Mouse (Mus musculus) MEL (cell line): ENCODE data around the gene Pfn1. TPM values are rescaled to one million over a fixed set of nuclear protein-coding genes. Genes with fewer than 3 reads are reported as not detected.
A peak's percentile ranks its signal among the peaks of the same experiment; 100 is the strongest.

Source experiments
- DNase-seq: peaks from one replicate; pipeline ENCODE4 v3.0.0; 2011; ENCODE audit warnings: low read depth, low spot score
- H3K27ac ChIP-seq: 2 replicates; pipeline ENCODE4 v1.5.1; 2012; ENCODE audit warnings: low read depth, mild to moderate bottlenecking, control low read depth, low read length, moderate library complexity; ENCODE audit not compliant: control insufficient read depth
- H3K27me3 ChIP-seq, 2 experiments: fragments of 150-350 bp in 1 of 2; sonication (generic) in 1 of 2; 2 replicates each; pipeline ENCODE4 v1.6.1; 2012; ENCODE audit warnings: low read length in 2 of 2, mild to moderate bottlenecking in 2 of 2, improper control_type of control experiment in 1 of 2, moderate library complexity in 1 of 2; ENCODE audit not compliant: insufficient read depth in 2 of 2, control insufficient read depth in 1 of 2
- H3K36me3 ChIP-seq, 2 experiments: 2 replicates each; pipeline ENCODE4 v1.6.1; 2012 to 2014; ENCODE audit warnings: low read length in 2 of 2, improper control_type of control experiment in 1 of 2, inconsistent platforms in 1 of 2, mild to moderate bottlenecking in 1 of 2; ENCODE audit not compliant: insufficient read depth in 2 of 2, control insufficient read depth in 1 of 2
- H3K4me1 ChIP-seq, 2 experiments: fragments of 150-350 bp in 1 of 2; sonication (generic) in 1 of 2; 2 replicates each; pipeline ENCODE4 v1.6.1; 2012; ENCODE audit warnings: low read length in 2 of 2, improper control_type of control experiment in 1 of 2, mild to moderate bottlenecking in 1 of 2; ENCODE audit not compliant: insufficient read depth in 2 of 2, control insufficient read depth in 1 of 2
- H3K4me3 ChIP-seq, 2 experiments: fragments of 150-350 bp in 1 of 2; sonication (generic) in 1 of 2; 2 replicates each; pipeline ENCODE4 v1.5.1; 2012; ENCODE audit warnings: low read depth in 2 of 2, low read length in 2 of 2, mild to moderate bottlenecking in 2 of 2, moderate library complexity in 2 of 2, control low read depth in 1 of 2, improper control_type of control experiment in 1 of 2; ENCODE audit not compliant: control insufficient read depth in 1 of 2, insufficient read depth in 1 of 2
- H3K79me2 ChIP-seq: 2 replicates; pipeline ENCODE4 v1.6.1; 2012; ENCODE audit warnings: mild to moderate bottlenecking, low read length, moderate library complexity; ENCODE audit not compliant: control insufficient read depth, poor library complexity, insufficient read depth
- H3K9ac ChIP-seq: 2 replicates; pipeline ENCODE4 v1.6.1; 2012; ENCODE audit warnings: low read depth, mild to moderate bottlenecking, control low read depth, low read length, moderate library complexity; ENCODE audit not compliant: control insufficient read depth, poor library complexity, severe bottlenecking
- H3K9me3 ChIP-seq: fragments of 150-350 bp; sonication (generic); replicated peaks from 2 replicates; pipeline ENCODE4 v1.6.1; 2012; ENCODE audit warnings: mild to moderate bottlenecking, low read length, improper control_type of control experiment, moderate library complexity; ENCODE audit not compliant: insufficient read depth
- BHLHE40 ChIP-seq: IDR thresholded peaks from 2 replicates; pipeline ENCODE4 v1.6.1; 2012; ENCODE audit warnings: low read depth, mild to moderate bottlenecking, inconsistent platforms, low read length, improper control_type of control experiment, borderline replicate concordance
- CHD1 ChIP-seq: IDR thresholded peaks from 2 replicates; pipeline ENCODE4 v1.6.1; 2012; ENCODE audit warnings: low read depth, mild to moderate bottlenecking, inconsistent platforms, low read length, improper control_type of control experiment
- CHD2 ChIP-seq: IDR thresholded peaks from 2 replicates; pipeline ENCODE4 v1.6.1; 2011; ENCODE audit warnings: low read length, improper control_type of control experiment
- E2F4 ChIP-seq: IDR thresholded peaks from 2 replicates; pipeline ENCODE4 v1.6.1; 2011; ENCODE audit warnings: low read depth, low read length, improper control_type of control experiment, borderline replicate concordance
- ELF1 ChIP-seq: IDR thresholded peaks from 2 replicates; pipeline ENCODE4 v1.6.1; 2014; ENCODE audit warnings: low read depth, mild to moderate bottlenecking, inconsistent platforms, low read length, improper control_type of control experiment, moderate library complexity
- EP300 ChIP-seq, 2 experiments: IDR thresholded peaks; 2 replicates each; pipeline ENCODE4 v1.6.1; 2011; ENCODE audit warnings: improper control_type of control experiment in 2 of 2, low read length in 2 of 2, low read depth in 1 of 2, mild to moderate bottlenecking in 1 of 2
- GABPA ChIP-seq: IDR thresholded peaks from 2 replicates; pipeline ENCODE4 v1.6.1; 2012; ENCODE audit warnings: low read depth, mild to moderate bottlenecking, inconsistent platforms, low read length, improper control_type of control experiment, moderate library complexity
- GATA1 ChIP-seq: IDR thresholded peaks from 2 replicates; pipeline ENCODE4 v1.6.1; 2011; ENCODE audit warnings: low read depth, low read length, improper control_type of control experiment
- HCFC1 ChIP-seq: IDR thresholded peaks from 2 replicates; pipeline ENCODE4 v1.6.1; 2012; ENCODE audit warnings: low read depth, mild to moderate bottlenecking, inconsistent platforms, low read length, improper control_type of control experiment, moderate library complexity
- JUND ChIP-seq: IDR thresholded peaks from 2 replicates; pipeline ENCODE4 v1.6.1; 2011; ENCODE audit warnings: low read depth, mild to moderate bottlenecking, improper control_type of control experiment, low read length
- KAT2A ChIP-seq: conservative IDR thresholded peaks from 2 replicates; pipeline ENCODE4 v1.6.1; 2012; ENCODE audit warnings: low read depth, low read length, improper control_type of control experiment, inconsistent platforms
- MAFK ChIP-seq: IDR thresholded peaks from 2 replicates; pipeline ENCODE4 v1.6.1; 2011; ENCODE audit warnings: low read depth, mild to moderate bottlenecking, low read length, improper control_type of control experiment, borderline replicate concordance
- MEF2A ChIP-seq: IDR thresholded peaks from 2 replicates; pipeline ENCODE4 v1.6.1; 2014; ENCODE audit warnings: low read depth, mild to moderate bottlenecking, inconsistent platforms, low read length, improper control_type of control experiment; ENCODE audit not compliant: poor library complexity, insufficient replicate concordance, severe bottlenecking; ENCODE audit errors: extremely low read depth
- MXI1 ChIP-seq: IDR thresholded peaks from 2 replicates; pipeline ENCODE4 v1.6.1; 2011; ENCODE audit warnings: mild to moderate bottlenecking, low read depth, low read length, improper control_type of control experiment
- MYB ChIP-seq: IDR thresholded peaks from 2 replicates; pipeline ENCODE4 v1.6.1; 2011; ENCODE audit warnings: mild to moderate bottlenecking, low read depth, low read length, improper control_type of control experiment
- MYC ChIP-seq: IDR thresholded peaks from 2 replicates; pipeline ENCODE4 v1.6.1; 2011; ENCODE audit warnings: low read depth, mild to moderate bottlenecking, low read length, improper control_type of control experiment, moderate library complexity
- NELFE ChIP-seq: IDR thresholded peaks from 2 replicates; pipeline ENCODE4 v1.6.1; 2011; ENCODE audit warnings: low read depth, low read length, improper control_type of control experiment
- POLR2AphosphoS5 ChIP-seq: IDR thresholded peaks from 2 replicates; pipeline ENCODE4 v1.6.1; 2012; ENCODE audit warnings: low read depth, borderline replicate concordance, mild to moderate bottlenecking, inconsistent platforms, low read length, moderate library complexity, mixed read lengths
- RAD21 ChIP-seq: IDR thresholded peaks from 2 replicates; pipeline ENCODE4 v1.6.1; 2011; ENCODE audit warnings: mild to moderate bottlenecking, low read depth, low read length, improper control_type of control experiment
- RCOR1 ChIP-seq: IDR thresholded peaks from 2 replicates; pipeline ENCODE4 v1.6.1; 2012; ENCODE audit warnings: low read depth, mild to moderate bottlenecking, inconsistent platforms, low read length, improper control_type of control experiment
- SIN3A ChIP-seq: IDR thresholded peaks from 2 replicates; pipeline ENCODE4 v1.6.1; 2012; ENCODE audit warnings: low read length, improper control_type of control experiment, inconsistent platforms
- SMC3 ChIP-seq: IDR thresholded peaks from 2 replicates; pipeline ENCODE4 v1.6.1; 2011; ENCODE audit warnings: low read depth, low read length, improper control_type of control experiment
- TAL1 ChIP-seq: IDR thresholded peaks from 2 replicates; pipeline ENCODE4 v1.6.1; 2012; ENCODE audit warnings: mild to moderate bottlenecking, inconsistent platforms, low read length, moderate library complexity, mixed read lengths
- TBP ChIP-seq: IDR thresholded peaks from 2 replicates; pipeline ENCODE4 v1.8.0; 2011; ENCODE audit warnings: low read depth, low read length, improper control_type of control experiment
- TCF12 ChIP-seq: IDR thresholded peaks from 2 replicates; pipeline ENCODE4 v1.6.1; 2014; ENCODE audit warnings: low read depth, mild to moderate bottlenecking, inconsistent platforms, low read length, improper control_type of control experiment, moderate library complexity
- UBTF ChIP-seq: IDR thresholded peaks from 2 replicates; pipeline ENCODE4 v1.6.1; 2012; ENCODE audit warnings: low read depth, mild to moderate bottlenecking, inconsistent platforms, low read length, improper control_type of control experiment, moderate library complexity, borderline replicate concordance; ENCODE audit not compliant: insufficient read depth
- USF1 ChIP-seq: IDR thresholded peaks from 2 replicates; pipeline ENCODE4 v1.6.1; 2014; ENCODE audit warnings: low read depth, mild to moderate bottlenecking, inconsistent platforms, low read length, improper control_type of control experiment, moderate library complexity
- USF2 ChIP-seq, 2 experiments: IDR thresholded peaks; 2 replicates each; pipeline ENCODE4 v1.6.1; 2011 to 2012; ENCODE audit warnings: improper control_type of control experiment in 2 of 2, low read length in 2 of 2, borderline replicate concordance in 1 of 2, inconsistent platforms in 1 of 2, low read depth in 1 of 2, mild to moderate bottlenecking in 1 of 2; ENCODE audit not compliant: insufficient read depth in 1 of 2
- ZC3H11A ChIP-seq: IDR thresholded peaks from 2 replicates; pipeline ENCODE4 v1.6.1; 2012; ENCODE audit warnings: low read depth, mild to moderate bottlenecking, inconsistent platforms, low read length, improper control_type of control experiment
- ZKSCAN1 ChIP-seq: IDR thresholded peaks from 2 replicates; pipeline ENCODE4 v1.6.1; 2012; ENCODE audit warnings: low read depth, mild to moderate bottlenecking, inconsistent platforms, low read length, improper control_type of control experiment, moderate library complexity
- ZNF384 ChIP-seq: IDR thresholded peaks from 2 replicates; pipeline ENCODE4 v1.6.1; 2012; ENCODE audit warnings: low read depth, mild to moderate bottlenecking, inconsistent platforms, low read length, improper control_type of control experiment
- polyA plus RNA-seq, 2 experiments: library from polyadenylated mRNA; stranded (reverse) in 1 of 2; unstranded in 1 of 2; fragments of >175 nt in 1 of 2; fragments of >200 nt in 1 of 2; gene quantifications; 2 replicates each; pipeline versions ENCODE4 v1.2.1 to v1.2.4; 2012; ENCODE audit warnings: low replicate concordance in 2 of 2, low read depth in 1 of 2; ENCODE audit not compliant: insufficient read length in 2 of 2, insufficient read depth in 1 of 2, missing spikeins in 1 of 2
- total RNA-seq: library from RNA; depleted of rRNA; stranded (reverse); fragments of 300-350 nt; gene quantifications from 2 replicates; pipeline ENCODE4 v1.2.3, GENCODE M21; 2012

The Pfn1 gene
- total and polyA plus RNA-seq, 3 experiments = 1,332 to 5,980 (median 2,392) TPM

DNA sequence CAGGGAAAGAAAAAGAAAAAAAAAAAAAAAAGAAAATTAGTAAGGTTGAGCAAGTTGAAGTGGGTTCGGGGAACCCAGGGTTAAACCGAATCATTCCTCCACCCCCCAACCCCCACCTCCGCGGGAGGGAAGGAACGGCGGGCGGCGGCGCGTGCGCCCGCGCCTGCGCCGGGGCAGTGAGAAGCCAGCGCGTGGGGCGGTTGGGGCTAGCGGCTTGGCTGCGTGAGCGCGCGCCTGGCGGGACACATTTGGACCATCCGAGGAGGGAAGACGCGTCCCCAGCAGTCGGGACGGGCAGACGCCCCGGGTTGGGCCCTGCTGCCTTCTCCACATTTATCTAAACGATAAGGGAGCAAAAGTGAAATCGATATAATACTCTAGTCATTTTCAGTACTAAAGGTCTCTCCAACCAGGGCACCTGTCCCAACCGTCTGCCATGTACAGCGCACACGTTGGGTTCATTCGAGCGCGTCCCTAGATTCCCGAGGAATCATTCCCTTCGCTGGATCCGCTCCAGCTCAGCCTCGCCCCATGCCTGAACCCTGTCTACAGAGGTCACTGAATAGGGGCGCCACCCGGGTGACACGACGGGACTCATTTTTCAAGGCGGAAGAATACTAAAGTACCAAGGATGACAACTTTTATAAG lies 603 bp upstream of the Pfn1 start (continued):
- TF ChIP-seq ZNF384 = no peak
- no peak for TF ChIP-seq RAD21
- no peak for TF ChIP-seq RCOR1
- TF ChIP-seq MYB = peak; percentile 32; the same call in 1 of the 2 replicates

DNA sequence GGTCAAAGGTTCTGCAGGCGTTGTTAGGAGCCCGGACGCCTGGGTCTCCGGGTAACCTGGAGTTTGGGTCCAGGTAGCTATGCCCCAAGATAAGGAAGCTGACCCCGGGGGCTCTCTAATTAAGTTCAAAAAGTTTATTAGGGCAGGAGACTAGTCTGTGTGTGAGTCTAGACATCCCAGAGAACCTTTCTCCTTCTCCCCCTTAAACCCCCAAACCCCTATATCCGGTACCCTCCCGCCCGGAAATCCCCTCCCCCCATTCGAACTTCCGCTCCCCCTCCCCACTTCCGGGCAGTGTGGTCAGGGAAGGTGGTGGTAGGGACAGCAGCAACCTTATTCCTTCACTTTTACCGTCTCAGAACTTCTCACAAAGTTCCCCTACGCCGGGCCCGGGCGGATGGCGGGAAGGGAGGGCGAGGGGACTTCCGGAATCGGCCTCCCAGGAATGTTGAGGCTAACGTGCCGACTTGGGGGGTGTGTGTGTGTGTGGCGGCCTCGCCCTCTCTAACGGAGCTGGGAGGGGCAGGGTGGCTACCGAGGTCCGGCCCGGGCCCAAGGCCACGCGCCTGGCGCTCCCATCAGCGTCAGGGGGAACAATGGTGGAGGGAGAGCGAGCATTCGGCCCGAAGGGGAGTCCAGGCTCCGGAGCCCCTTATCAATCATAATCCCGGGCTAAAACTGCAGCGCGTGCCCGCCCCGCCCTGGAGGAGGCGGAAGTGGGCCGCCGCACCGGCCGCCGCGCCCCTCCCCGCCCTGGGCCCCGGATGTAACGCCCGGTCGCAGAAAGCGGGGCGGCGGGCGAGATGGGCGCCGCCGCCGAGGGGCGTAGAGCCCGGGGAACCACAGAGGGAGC lies 873 bp downstream of the Pfn1 start:
- Histone ChIP-seq H3K36me3 (peaks cover 17 to 51% of the 10 kb centered on the region in 2 experiments), H3K27me3 (no peaks in the 10 kb centered on the region), H3K27ac (peak overlapping the region; percentile 97), H3K9me3 (no peaks in the 10 kb centered on the region), H3K9ac (peak overlapping the region; percentile 99), H3K79me2 (peaks cover 67% of the 10 kb centered on the region), H3K4me1 (peaks cover 13 to 54% of the 10 kb centered on the region in 2 experiments), H3K4me3 (peak overlapping the region; percentile 96 to 98)
- peak; percentile 84 for DNase-seq
- no peak for TF ChIP-seq E2F4
- no peak for TF ChIP-seq JUND
- no peak for TF ChIP-seq ZC3H11A
- TF ChIP-seq ZKSCAN1 = no peak
- 0 out of 2 replicates have a peak, but pooled peaks have one; percentile 56 for TF ChIP-seq UBTF
- no peak for TF ChIP-seq GATA1
- TF ChIP-seq CHD2 = no peak
- no peak for TF ChIP-seq KAT2A
- peak; percentile 61; the same call in 1 of the 2 replicates for TF ChIP-seq SIN3A
- peak; percentile 53 for TF ChIP-seq MXI1
- TF ChIP-seq POLR2AphosphoS5 = no peak; the same call in 1 of the 2 replicates
- no peak for TF ChIP-seq SMC3
- peak; percentile 38 for TF ChIP-seq TCF12
- TF ChIP-seq CHD1 = no peak; the same call in 1 of the 2 replicates
- no peak for TF ChIP-seq ZNF384
- TF ChIP-seq USF1 = 0 out of 2 replicates have a peak, but pooled peaks have one; percentile 13
- TF ChIP-seq NELFE = no peak; the same call in 1 of the 2 replicates
- peak; percentile 84 for TF ChIP-seq ELF1
- TF ChIP-seq RAD21 = no peak
- no peak for TF ChIP-seq RCOR1
- TF ChIP-seq EP300 (IDR thresholded peaks at IDR 0.05; ENCODE audit: low read depth in 1 of 2, low read length in 2 of 2) = peak in 1 of 2 experiments; percentile 19; a peak in 1 of 4 replicates
- 0 out of 2 replicates have a peak, but pooled peaks have one; percentile 25 for TF ChIP-seq MEF2A
- TF ChIP-seq MYC = no peak
- TF ChIP-seq MYB = no peak
- TF ChIP-seq HCFC1 = peak; percentile 36; the same call in 1 of the 2 replicates
- TF ChIP-seq BHLHE40 = peak; percentile 68
- no peak for TF ChIP-seq USF2 (IDR thresholded peaks at IDR 0.05; ENCODE audit: borderline replicate concordance in 1 of 2, insufficient read depth in 1 of 2, low read depth in 1 of 2, low read length in 2 of 2)
- TF ChIP-seq MAFK = no peak
- TF ChIP-seq TAL1 = no peak
- peak; percentile 14 for TF ChIP-seq TBP
- no peak for TF ChIP-seq GABPA
